In genomic region chr6:119088381-119088780, GRCm38 (mm10) we compare ENCODE assay signal across 15 mouse cellular contexts.
DNase-seq lines count a peak whose midpoint lies in the region; ATAC-seq and TF ChIP-seq lines count a peak whose summit lies in the region.
"Had no signal": no experiment of that assay in that cellular context is flagged by ENCODE, and none has a peak within 500 bp of the region (broad histone marks: within the 10 kb centered on the region; RNA-seq: fewer than 3 reads in every experiment).

No protein-coding gene starts in this region.

- no peak for TF ChIP-seq CTCF in layer of hippocampus, adult 2 months (conservative IDR thresholded peaks at IDR 0.05)
- no peak for TF ChIP-seq CTCF in olfactory bulb, adult 2 months (IDR thresholded peaks at IDR 0.05; ENCODE audit: insufficient read depth, low read depth, low read length)

- no peak overlapping the region for H3K4me3 ChIP-seq in heart, embryonic 11.5 days (ENCODE audit: low read depth, low read length)
- H3K4me3 ChIP-seq in layer of hippocampus, adult 2 months = no peak overlapping the region
- H3K4me3 ChIP-seq in intestine, embryonic 15.5 days (replicated peaks) = no peak overlapping the region
- H3K4me3 ChIP-seq in olfactory bulb, adult 2 months (ENCODE audit: insufficient read depth, low read depth, low read length) = no peak overlapping the region
- H3K4me3 ChIP-seq in hindbrain, embryonic 14.5 days (replicated peaks; ENCODE audit: low read length) = no peak overlapping the region
- H3K4me3 ChIP-seq: embryonic facial prominence, embryonic 12.5 days; forebrain, embryonic 10.5 days; hindbrain, embryonic 15.5 days; limb, embryonic 13.5 days had no signal

- no peaks in the 10 kb centered on the region for H3K27me3 ChIP-seq in heart, embryonic 11.5 days (ENCODE audit: control insufficient read depth, insufficient read depth, low read length)
- H3K27me3 ChIP-seq in intestine, embryonic 15.5 days (replicated peaks) = 0 out of 2 replicates have a peak, but pooled peaks cover 2% of the 10 kb centered on the region
- H3K27me3 ChIP-seq in hindbrain, embryonic 14.5 days (ENCODE audit: control insufficient read depth, insufficient read depth, low read length) = no peaks in the 10 kb centered on the region
- H3K27me3 ChIP-seq: embryonic facial prominence, embryonic 12.5 days; hindbrain, embryonic 15.5 days; limb, embryonic 13.5 days had no signal

- peaks cover 52% of the 10 kb centered on the region for H3K4me1 ChIP-seq in heart, embryonic 11.5 days (ENCODE audit: control insufficient read depth, insufficient read depth, low read length)
- peaks cover 3% of the 10 kb centered on the region; the same call in 1 of the 2 replicates for H3K4me1 ChIP-seq in intestine, embryonic 15.5 days (replicated peaks)
- peaks cover 41% of the 10 kb centered on the region for H3K4me1 ChIP-seq in olfactory bulb, adult 2 months (ENCODE audit: control insufficient read depth, insufficient read depth, low read length)
- peaks cover 5% of the 10 kb centered on the region; the same call in 1 of the 2 replicates for H3K4me1 ChIP-seq in hindbrain, embryonic 14.5 days (replicated peaks; ENCODE audit: control insufficient read depth, insufficient read depth, low read length)

- 50% methylated on average over 8 of the region's 8 CpGs for WGBS in heart, embryonic 11.5 days (ENCODE audit: insufficient replicate concordance)
- 59% methylated on average over 8 of the region's 8 CpGs for WGBS in intestine, embryonic 15.5 days
- 56% methylated on average over 8 of the region's 8 CpGs for WGBS in olfactory bulb, adult 2 months
- WGBS in hindbrain, embryonic 14.5 days = 80% methylated on average over 8 of the region's 8 CpGs

- H3K9me3 ChIP-seq in heart, embryonic 11.5 days (replicated peaks; ENCODE audit: control insufficient read depth, low read length) = no peaks in the 10 kb centered on the region
- H3K9me3 ChIP-seq in intestine, embryonic 15.5 days = no peaks in the 10 kb centered on the region
- H3K9me3 ChIP-seq in hindbrain, embryonic 14.5 days (ENCODE audit: control insufficient read depth, low read length) = no peaks in the 10 kb centered on the region
- H3K9me3 ChIP-seq: embryonic facial prominence, embryonic 12.5 days; forebrain, embryonic 10.5 days; hindbrain, embryonic 15.5 days; limb, embryonic 13.5 days had no signal

- H3K27ac ChIP-seq in heart, embryonic 11.5 days (ENCODE audit: low read depth, low read length) = peak overlapping the region; percentile 24
- H3K27ac ChIP-seq in layer of hippocampus, adult 2 months = peak overlapping the region; percentile 53; the same call in 1 of the 2 replicates
- peak overlapping the region; percentile 63 for H3K27ac ChIP-seq in intestine, embryonic 15.5 days
- peak overlapping the region; percentile 45 for H3K27ac ChIP-seq in olfactory bulb, adult 2 months (ENCODE audit: insufficient read depth, low read depth, low read length)
- H3K27ac ChIP-seq in hindbrain, embryonic 14.5 days = no peak overlapping the region
- H3K27ac ChIP-seq: embryonic facial prominence, embryonic 12.5 days; forebrain, embryonic 10.5 days; hindbrain, embryonic 15.5 days had no signal

- no peak for DNase-seq in heart, postnatal 36 days
- no peak for DNase-seq in layer of hippocampus, adult 2 months (ENCODE audit: low spot score in 2 of 2)
- DNase-seq in layer of hippocampus, adult 11-12 months (ENCODE audit: low spot score) = no peak
- DNase-seq in adrenal gland, postnatal 36 days = no peak
- no peak for DNase-seq in hindbrain, embryonic 14.5 days (ENCODE audit: low spot score)
- DNase-seq: kidney, adult 9 months; right cerebral cortex, adult 18-20 months; thymus, adult 18-20 months had no signal

- intact Hi-C loops in heart, postnatal 36 days (cut with DNase I) = loop anchor here (5.0 kb wide), 1 partner anchor 86 kb away; no protein-coding TSS in a partner anchor

- no peak for ATAC-seq in heart, embryonic 11.5 days (replicated peaks; ENCODE audit: insufficient number of reproducible peaks, low FRiP score, low TSS enrichment)
- ATAC-seq in intestine, embryonic 15.5 days = no peak
- no peak for ATAC-seq in hindbrain, embryonic 14.5 days (ENCODE audit: low FRiP score)

- H3K9ac ChIP-seq in heart, embryonic 11.5 days (ENCODE audit: low read depth, low read length) = no peak overlapping the region
- H3K9ac ChIP-seq in intestine, embryonic 15.5 days = no peak overlapping the region
- no peak overlapping the region for H3K9ac ChIP-seq in hindbrain, embryonic 14.5 days
- H3K9ac ChIP-seq: embryonic facial prominence, embryonic 12.5 days; hindbrain, embryonic 15.5 days; limb, embryonic 13.5 days had no signal

- H3K4me2 ChIP-seq in heart, embryonic 11.5 days = no peak overlapping the region
- H3K4me2 ChIP-seq in intestine, embryonic 15.5 days (replicated peaks) = no peak overlapping the region
- no peak overlapping the region for H3K4me2 ChIP-seq in hindbrain, embryonic 14.5 days (replicated peaks)
- H3K4me2 ChIP-seq: embryonic facial prominence, embryonic 12.5 days; hindbrain, embryonic 15.5 days; limb, embryonic 13.5 days had no signal

- H3K36me3 ChIP-seq in heart, embryonic 11.5 days (ENCODE audit: control insufficient read depth, insufficient read depth, low read length) = no peaks in the 10 kb centered on the region
- H3K36me3 ChIP-seq in intestine, embryonic 15.5 days = no peaks in the 10 kb centered on the region
- no peaks in the 10 kb centered on the region for H3K36me3 ChIP-seq in hindbrain, embryonic 14.5 days (replicated peaks; ENCODE audit: control insufficient read depth, insufficient read depth)
- H3K36me3 ChIP-seq: embryonic facial prominence, embryonic 12.5 days; forebrain, embryonic 10.5 days; hindbrain, embryonic 15.5 days; limb, embryonic 13.5 days had no signal

- no peak for TF ChIP-seq POLR2A in olfactory bulb, adult 2 months (IDR thresholded peaks at IDR 0.05; ENCODE audit: insufficient read depth, low read depth, low read length)
